Comparison of ENCODE assay signal across 21 mouse cellular contexts in genomic region chr13:106142128-106142527, GRCm38 (mm10).
"Had no signal": no experiment of that assay in that cellular context is flagged by ENCODE, and none has a peak within 500 bp of the region (broad histone marks: within the 10 kb centered on the region; RNA-seq: fewer than 3 reads in every experiment).

No protein-coding gene starts in this region.

- H3K36me3 ChIP-seq: liver, embryonic 15.5 days; midbrain, embryonic 13.5 days; midbrain, embryonic 15.5 days; neural tube, embryonic 13.5 days; neural tube, embryonic 15.5 days had no signal

- H3K27me3 ChIP-seq: liver, embryonic 15.5 days; megakaryocyte, embryonic 14.5 days; midbrain, embryonic 13.5 days; midbrain, embryonic 15.5 days; neural tube, embryonic 13.5 days; neural tube, embryonic 15.5 days had no signal

- H3K27ac ChIP-seq: liver, embryonic 15.5 days; macrophage; midbrain, embryonic 13.5 days; midbrain, embryonic 15.5 days; neural tube, embryonic 13.5 days; neural tube, embryonic 15.5 days had no signal

- H3K9me3 ChIP-seq: liver, embryonic 15.5 days; midbrain, embryonic 13.5 days; midbrain, embryonic 15.5 days; neural tube, embryonic 13.5 days; neural tube, embryonic 15.5 days had no signal

- H3K4me2 ChIP-seq: liver, embryonic 15.5 days; midbrain, embryonic 11.5 days; midbrain, embryonic 13.5 days; midbrain, embryonic 15.5 days; neural tube, embryonic 13.5 days; neural tube, embryonic 15.5 days had no signal

- ATAC-seq: liver, postnatal 0 days; midbrain, embryonic 13.5 days; midbrain, embryonic 15.5 days had no signal

- H3K4me3 ChIP-seq: liver, embryonic 15.5 days; megakaryocyte, embryonic 14.5 days; midbrain, embryonic 13.5 days; midbrain, embryonic 15.5 days; myocyte; neural tube, embryonic 13.5 days; neural tube, embryonic 15.5 days had no signal

- H3K9ac ChIP-seq: liver, embryonic 15.5 days; liver, postnatal 0 days; midbrain, embryonic 13.5 days; midbrain, embryonic 15.5 days; neural tube, embryonic 13.5 days; neural tube, embryonic 15.5 days had no signal

- H3K4me1 ChIP-seq: liver, embryonic 15.5 days; megakaryocyte, embryonic 14.5 days; midbrain, embryonic 13.5 days; midbrain, embryonic 15.5 days; neural tube, embryonic 13.5 days; neural tube, embryonic 15.5 days had no signal

- DNase-seq: liver, postnatal 0 days; lung, adult 2 months; lung, postnatal 10 days; lung, postnatal 36 days; retina, postnatal 1 day; right cerebral cortex, adult 18-20 months; right cerebral cortex, postnatal 25 days; right cerebral cortex, postnatal 4 days; spleen, adult 18-20 months; thymus, adult 18-20 months; thymus, postnatal 14 days; thymus, postnatal 36 days had no signal
